In genomic region chr16:97462481-97463181, GRCm38 (mm10) we compare ENCODE assay signal across 8 mouse cellular contexts. TPM values are rescaled to one million over a fixed set of nuclear protein-coding genes. Genes with fewer than 3 reads are reported as not detected.
DNase-seq lines count a peak whose midpoint lies in the region; ATAC-seq and TF ChIP-seq lines count a peak whose summit lies in the region.

TSS of gene Mx1 (minus strand) at chr16:97462907.

- H3K27ac ChIP-seq in lung, embryonic 15.5 days: no peak within 1 kb of the TSS; the same call in 1 of the 2 replicates
- H3K27ac ChIP-seq in brown adipose tissue, adult 24 weeks (replicated peaks; ENCODE audit: low read depth, low read length): no peak within 1 kb of the TSS; the same call in 1 of the 2 replicates
- no peak within 1 kb of the TSS for H3K27ac ChIP-seq in limb, embryonic 14.5 days (replicated peaks; ENCODE audit: low read depth, low read length)
- H3K27ac ChIP-seq in stomach, embryonic 14.5 days (ENCODE audit: low read length): no peak within 1 kb of the TSS

- no peaks in the 10 kb centered on the region for H3K9me3 ChIP-seq in lung, embryonic 15.5 days
- no peaks in the 10 kb centered on the region for H3K9me3 ChIP-seq in limb, embryonic 14.5 days (ENCODE audit: control insufficient read depth, low read length)
- H3K9me3 ChIP-seq in stomach, embryonic 14.5 days (ENCODE audit: control insufficient read depth, low read depth, low read length): no peaks in the 10 kb centered on the region

- ATAC-seq in lung, embryonic 15.5 days (ENCODE audit: borderline replicate concordance, extremely low read depth, low FRiP score, low TSS enrichment): peak; percentile 66; the same call in 1 of the 2 replicates
- peak; percentile 71; the same call in 1 of the 2 replicates for ATAC-seq in limb, embryonic 14.5 days (ENCODE audit: low FRiP score, low read depth)
- ATAC-seq in stomach, embryonic 14.5 days (ENCODE audit: insufficient number of reproducible peaks, insufficient read depth, low FRiP score, low read depth): 0 out of 2 replicates have a peak, but pooled peaks have one; percentile 49

- H3K9ac ChIP-seq in lung, embryonic 15.5 days: no peak within 1 kb of the TSS
- H3K9ac ChIP-seq in limb, embryonic 14.5 days (ENCODE audit: low read depth, low read length, severe bottlenecking): no peak within 1 kb of the TSS
- no peak within 1 kb of the TSS for H3K9ac ChIP-seq in stomach, embryonic 14.5 days (replicated peaks; ENCODE audit: low read depth, low read length)

- no peak for DNase-seq in lung, postnatal 14 days
- DNase-seq in limb, embryonic 14.5 days (ENCODE audit: low spot score): peak; percentile 15
- no peak for DNase-seq in gastrocnemius, adult 18-20 months (ENCODE audit: low spot score)
- DNase-seq in gastrocnemius, postnatal 25 days: no peak
- no peak for DNase-seq in ovary, postnatal 14 days (ENCODE audit: low spot score)

- no peaks in the 10 kb centered on the region for H3K27me3 ChIP-seq in lung, embryonic 15.5 days
- H3K27me3 ChIP-seq in limb, embryonic 14.5 days (ENCODE audit: control insufficient read depth, insufficient read depth, low read length): no peaks in the 10 kb centered on the region
- no peaks in the 10 kb centered on the region for H3K27me3 ChIP-seq in stomach, embryonic 14.5 days (ENCODE audit: control insufficient read depth, insufficient read depth, low read length)

- H3K4me2 ChIP-seq in lung, embryonic 15.5 days: no peak within 1 kb of the TSS
- H3K4me2 ChIP-seq in limb, embryonic 14.5 days (replicated peaks; ENCODE audit: low read depth, low read length, severe bottlenecking): no peak within 1 kb of the TSS
- no peak within 1 kb of the TSS for H3K4me2 ChIP-seq in stomach, embryonic 14.5 days (replicated peaks; ENCODE audit: low read depth, low read length)

- TF ChIP-seq POLR2A in limb, embryonic 14.5 days (IDR thresholded peaks at IDR 0.05; ENCODE audit: borderline replicate concordance, extremely low read depth, insufficient read depth, insufficient read length): no peak

- H3K4me3 ChIP-seq in lung, embryonic 15.5 days: no peak within 1 kb of the TSS
- H3K4me3 ChIP-seq in brown adipose tissue, adult 24 weeks (ENCODE audit: insufficient read depth, low read depth, low read length): 0 out of 2 replicates have a peak within 1 kb of the TSS, but pooled peaks have one; percentile 3
- no peak within 1 kb of the TSS for H3K4me3 ChIP-seq in limb, embryonic 14.5 days (replicated peaks; ENCODE audit: low read length)
- no peak within 1 kb of the TSS for H3K4me3 ChIP-seq in stomach, embryonic 14.5 days (ENCODE audit: low read depth, low read length)

- 25% methylated on average over 4 of the region's 4 CpGs for WGBS in lung, embryonic 15.5 days
- 26% methylated on average over 4 of the region's 4 CpGs for WGBS in limb, embryonic 14.5 days
- 32% methylated on average over 4 of the region's 4 CpGs for WGBS in stomach, embryonic 14.5 days

- H3K36me3 ChIP-seq in lung, embryonic 15.5 days: no peaks in the 10 kb centered on the region
- H3K36me3 ChIP-seq in limb, embryonic 14.5 days (ENCODE audit: control insufficient read depth, insufficient read depth, low read length): no peaks in the 10 kb centered on the region
- no peaks in the 10 kb centered on the region for H3K36me3 ChIP-seq in stomach, embryonic 14.5 days (ENCODE audit: control insufficient read depth, insufficient read depth, low read length)

- H3K4me1 ChIP-seq in lung, embryonic 15.5 days: 0 out of 2 replicates have a peak, but pooled peaks cover 3% of the 10 kb centered on the region
- no peaks in the 10 kb centered on the region for H3K4me1 ChIP-seq in brown adipose tissue, adult 24 weeks (ENCODE audit: control insufficient read depth, insufficient read depth, insufficient read length, low read length)
- 0 out of 2 replicates have a peak, but pooled peaks cover 6% of the 10 kb centered on the region for H3K4me1 ChIP-seq in limb, embryonic 14.5 days (ENCODE audit: control insufficient read depth, insufficient read depth, low read length)
- H3K4me1 ChIP-seq in stomach, embryonic 14.5 days (ENCODE audit: control insufficient read depth, insufficient read depth, low read length): 0 out of 2 replicates have a peak, but pooled peaks cover 3% of the 10 kb centered on the region

RNA-seq across cellular contexts. Expression of gene Mx1, which starts in this region (rescaled TPM):
- 0.19 and 0.30 TPM in 2 replicates for polyA plus RNA-seq in lung, embryonic 15.5 days (2015; fragmentation: Nextera tagmentation; extraction: Ambion mirVana)
- polyA plus RNA-seq in brown adipose tissue, adult 24 weeks (2012; ENCODE audit: insufficient read depth, insufficient read length, missing spikeins): not detected in 2 replicates
- polyA plus RNA-seq in limb, embryonic 14.5 days (2012; rRNA removed): 0.58 and 0.64 TPM in 2 replicates
- polyA plus RNA-seq in limb, embryonic 14.5 days (2014; fragmentation: Nextera tagmentation; extraction: Ambion mirVana): 0.30 and 0.37 TPM in 2 replicates
- 0.15 and 0.35 TPM in 2 replicates for polyA plus RNA-seq in stomach, embryonic 14.5 days (2014; fragmentation: Nextera tagmentation; extraction: Ambion mirVana)
- under 1 TPM; 0.23 to 0.88 TPM for total RNA-seq in gastrocnemius, adult 18-20 months (2021)
- total RNA-seq in gastrocnemius, postnatal 25 days (2021): 1 to 10 TPM in 1 of 2 experiments, under 1 TPM in 1; 0.56 to 1.3 TPM

Comparison
In these comparisons a context has a peak if more than half of its experiments do, and no peak if none do; other contexts are left out.
1. Peak in ATAC-seq in lung, embryonic 15.5 days; RNA of the gene not detected or under 1 TPM.
2. Peak in DNase-seq and ATAC-seq in limb, embryonic 14.5 days; RNA of the gene not detected or under 1 TPM.
3. Peak in ATAC-seq in stomach, embryonic 14.5 days; RNA of the gene not detected or under 1 TPM.